Mouse (Mus musculus) liver, embryonic 18 days (tissue): ENCODE results near the gene Gstcd. TPM values are rescaled to one million over a fixed set of nuclear protein-coding genes. Genes with fewer than 3 reads are reported as not detected.

Source experiments
- polyA plus RNA-seq: library from polyadenylated mRNA; depleted of rRNA; stranded (reverse); fragments of >200 nt; gene quantifications from 2 replicates; pipeline ENCODE4 v1.2.3, GENCODE M21; 2012; rRNA removed

Gstcd gene
- polyA plus RNA-seq, result 3.0 and 3.3 TPM in 2 replicates

DNA sequence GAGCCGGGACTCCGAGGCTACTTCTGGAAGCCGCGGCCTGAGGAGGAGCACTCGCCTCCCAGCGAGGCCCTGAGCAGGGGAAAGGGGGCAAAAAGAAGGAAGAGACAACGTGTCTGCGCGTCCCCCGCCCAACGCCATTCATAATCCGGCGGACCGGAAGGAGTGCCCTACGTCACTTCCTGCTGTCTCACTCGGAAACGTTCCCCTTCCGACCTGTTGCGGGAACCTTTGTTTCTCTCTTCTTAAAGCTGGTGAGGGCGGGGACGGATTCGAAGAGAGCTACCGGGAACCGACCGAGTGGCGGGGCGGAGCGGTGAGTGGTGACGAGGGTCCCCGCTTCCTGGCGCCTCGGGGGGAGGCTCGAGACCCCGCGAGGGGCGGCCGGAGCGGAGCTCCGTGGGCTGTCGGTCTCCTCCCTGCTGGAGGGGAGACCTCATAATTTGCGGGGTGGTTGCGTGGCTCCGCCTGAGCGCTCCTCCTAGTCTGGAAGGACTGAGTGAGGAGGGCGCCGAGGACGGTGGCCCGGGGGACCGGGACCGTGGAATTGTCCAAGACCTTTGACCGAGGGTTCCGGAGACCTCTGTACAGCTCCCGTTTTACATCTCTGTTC, at the start of gene Gstcd, which contains the start of gene Ints12:
TSS of gene Gstcd (minus strand) at position 370 of the 610 bp plus-strand sequence.
TSS of gene Ints12 (plus strand) at position 177 of the 610 bp plus-strand sequence.

DNA sequence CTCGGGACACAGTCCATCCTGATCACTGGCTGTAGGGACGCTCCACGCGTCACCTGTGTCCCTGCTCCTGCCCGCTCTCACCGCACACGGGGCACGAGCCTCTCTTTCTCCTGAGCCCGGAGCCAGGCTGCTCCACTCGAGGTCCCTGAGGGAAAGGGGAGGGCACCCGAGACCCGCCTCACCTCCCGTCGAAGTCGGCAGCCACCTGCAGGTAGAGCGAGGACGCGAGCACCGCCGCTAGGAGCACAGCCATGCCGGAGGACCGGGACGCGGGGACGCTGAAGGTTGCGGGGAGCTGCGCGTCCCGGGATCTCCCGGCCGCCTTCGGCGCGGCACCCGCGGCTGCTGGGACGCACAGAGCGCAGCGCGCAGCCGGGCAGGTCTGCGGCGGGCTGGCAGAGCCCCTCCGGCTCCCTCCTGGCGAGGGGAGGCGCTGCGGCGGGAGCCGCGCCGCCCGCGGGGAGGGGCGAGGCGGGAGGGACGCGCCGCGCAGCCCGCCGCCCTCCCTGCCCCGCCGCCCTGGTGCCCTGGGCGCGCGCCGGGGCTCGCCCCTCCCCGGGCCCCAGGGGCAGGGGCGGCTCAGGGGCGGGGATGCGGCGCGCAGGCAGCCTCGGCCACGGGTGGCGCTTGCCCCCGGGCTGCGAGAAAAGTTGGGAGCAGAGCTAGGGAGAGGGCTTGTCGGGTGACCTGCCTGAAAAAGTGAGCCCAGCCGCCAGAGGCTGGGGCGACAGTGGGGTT, 141.9 kb downstream of the Gstcd start, which contains the start of gene Npnt:
TSS of gene Npnt (minus strand) at position 501 of the 738 bp plus-strand sequence.

Other genes with a start within 250 kb of the Gstcd start
- gene Npnt, start 141.7 kb downstream of the Gstcd start, polyA plus RNA-seq, result 4.6 and 5.6 TPM in 2 replicates
- 6.6 and 7.0 TPM in 2 replicates for gene Ints12, start 193 bp downstream of the Gstcd start, polyA plus RNA-seq
- under 0.01 and 0.02 TPM in 2 replicates for gene Arhgef38, start 142.9 kb upstream of the Gstcd start, polyA plus RNA-seq
- gene Ppa2, start 218.1 kb upstream of the Gstcd start, polyA plus RNA-seq, result 22.7 and 24.4 TPM in 2 replicates